Mouse (Mus musculus) E14TG2a.4 (cell line): ENCODE measurements around the gene Clcnka.

Experiments
- CTCF ChIP-seq: conservative IDR thresholded peaks from 2 replicates; pipeline ENCODE4 v1.5.1; 2014; ENCODE audit warnings: low read length
- NANOG ChIP-seq: IDR thresholded peaks from 2 replicates; pipeline ENCODE4 v1.6.1; 2014; ENCODE audit warnings: borderline replicate concordance, low read length, mixed read lengths
- POU5F1 ChIP-seq: IDR thresholded peaks from 2 replicates; pipeline ENCODE4 v1.6.1; 2014; ENCODE audit warnings: low read length, borderline replicate concordance

DNA sequence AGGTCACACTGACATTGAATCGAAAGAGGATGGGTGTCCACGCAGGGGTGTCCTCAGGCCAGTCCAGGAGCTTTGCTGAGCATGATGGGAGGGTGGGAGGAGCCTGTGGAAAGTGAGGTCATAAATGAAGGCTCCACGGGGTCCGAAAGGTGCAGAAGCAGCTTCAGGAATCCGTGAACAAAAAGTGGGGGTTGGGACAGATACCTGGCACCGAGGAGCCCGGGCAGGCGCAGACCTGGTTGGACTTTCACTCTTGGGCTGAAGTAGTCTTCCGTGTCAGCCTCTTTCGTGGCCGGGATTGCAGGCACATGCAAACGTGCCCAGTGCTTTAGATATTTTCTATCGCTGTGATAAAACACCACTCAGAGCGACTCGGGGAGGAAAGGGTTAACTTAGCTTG is 1.6 kb upstream of the Clcnka start:
- TF ChIP-seq CTCF: no peak
- TF ChIP-seq NANOG: no peak
- no peak for TF ChIP-seq POU5F1
